Mouse (Mus musculus) midbrain, embryonic 12.5 days (tissue): ENCODE data around the gene Ddx11. TPM values are rescaled to one million over a fixed set of nuclear protein-coding genes. Genes with fewer than 3 reads are reported as not detected.

Experiments used
- ATAC-seq: fragments of 200-750 bp; cut with Nextera tagmentation; 2 replicates; pipeline ENCODE4 v1.8.0; 2017; ENCODE audit warnings: low read depth, moderate TSS enrichment, moderate library complexity; ENCODE audit not compliant: low FRiP score
- H3K27ac ChIP-seq: fragments of 300-500 bp; sonication (generic); replicated peaks from 2 replicates; pipeline ENCODE4 v1.5.1; 2016; ENCODE audit warnings: mild to moderate bottlenecking
- H3K27me3 ChIP-seq: fragments of 300-500 bp; sonication (generic); 2 replicates; pipeline ENCODE4 v1.6.1; 2016; ENCODE audit warnings: mild to moderate bottlenecking
- H3K36me3 ChIP-seq: fragments of 300-500 bp; sonication (generic); 2 replicates; pipeline ENCODE4 v1.6.1; 2016
- H3K4me1 ChIP-seq: fragments of 300-500 bp; sonication (generic); 2 replicates; pipeline ENCODE4 v1.6.1; 2016
- H3K4me2 ChIP-seq: fragments of 300-500 bp; sonication (generic); replicated peaks from 2 replicates; pipeline ENCODE4 v1.6.1; 2016; ENCODE audit warnings: mild to moderate bottlenecking, moderate library complexity
- H3K4me3 ChIP-seq: fragments of 300-500 bp; sonication (generic); 2 replicates; pipeline ENCODE4 v1.5.1; 2016; ENCODE audit warnings: mild to moderate bottlenecking
- H3K9ac ChIP-seq: fragments of 300-500 bp; sonication (generic); replicated peaks from 2 replicates; pipeline ENCODE4 v1.6.1; 2016; ENCODE audit warnings: mild to moderate bottlenecking, moderate library complexity
- H3K9me3 ChIP-seq: fragments of 300-500 bp; sonication (generic); 2 replicates; pipeline ENCODE4 v1.6.1; 2016; ENCODE audit warnings: mild to moderate bottlenecking
- WGBS: fragments of 180-500 bp; shearing (Covaris S2); methylation state at CpG from one replicate; pipeline ENCODE4 v1.1.7; 2016; 5-methylcytosine and 5-hydroxymethylcytosine counted together
- polyA plus RNA-seq: library from polyadenylated mRNA; unstranded; fragments of >200 nt; fragmentation: Nextera tagmentation; extraction: Ambion mirVana; gene quantifications from 2 replicates; pipeline ENCODE4 v1.2.1, GENCODE M21; 2016

Gene Ddx11
- polyA plus RNA-seq, 1 experiment from 2014 or later: 21.3 TPM

- peak overlapping the region; percentile 95 for H3K4me3 ChIP-seq
- H3K36me3 ChIP-seq: no peaks in the 10 kb centered on the region
- H3K9ac ChIP-seq: peak overlapping the region; percentile 95
- no peaks in the 10 kb centered on the region for H3K9me3 ChIP-seq
- peak overlapping the region; percentile 97 for H3K4me2 ChIP-seq
- ATAC-seq: no peak
- 1% methylated on average over 38 of the region's 41 CpGs for WGBS
- no peaks in the 10 kb centered on the region for H3K27me3 ChIP-seq
- H3K4me1 ChIP-seq: peaks cover 15% of the 10 kb centered on the region
- H3K27ac ChIP-seq: peak overlapping the region; percentile 93
These were observed 22.5 kb upstream of the Ddx11 start for GRCm38 (mm10) chr17:66100566-66101379.

GRCm38 (mm10) chr17:66101380-66102330 lies 21.7 kb upstream of the Ddx11 start, which contains the start of gene Ndufv2:
Gene Ndufv2 (minus strand): TSS chr17:66101559.
- no peaks in the 10 kb centered on the region for H3K36me3 ChIP-seq
- H3K27me3 ChIP-seq: no peaks in the 10 kb centered on the region
- WGBS: under 1% methylated on average over 67 of the region's 67 CpGs
- H3K9ac ChIP-seq: peak within 1 kb of the TSS; percentile 95
- no peaks in the 10 kb centered on the region for H3K9me3 ChIP-seq
- peaks cover 15% of the 10 kb centered on the region for H3K4me1 ChIP-seq
- peak; percentile 100 for ATAC-seq
- H3K27ac ChIP-seq: peak within 1 kb of the TSS; percentile 93
- H3K4me2 ChIP-seq: peak within 1 kb of the TSS; percentile 97
- peak within 1 kb of the TSS; percentile 95 for H3K4me3 ChIP-seq

- Histone ChIP-seq H3K27me3 (no peaks in the 10 kb centered on the region), H3K27ac (no peak overlapping the region), H3K4me3 (no peak overlapping the region), H3K4me1 (peaks cover 15% of the 10 kb centered on the region), H3K36me3 (no peaks in the 10 kb centered on the region), H3K9ac (no peak overlapping the region), H3K4me2 (no peak overlapping the region), H3K9me3 (no peaks in the 10 kb centered on the region)
- ATAC-seq: no peak
- WGBS: 88% methylated on average over 7 of the region's 7 CpGs
These were observed 19.2 kb upstream of the Ddx11 start for GRCm38 (mm10) chr17:66104076-66104475.

GRCm38 (mm10) chr17:66106601-66107267 lies 16.6 kb upstream of the Ddx11 start:
- no peaks in the 10 kb centered on the region for H3K9me3 ChIP-seq
- H3K4me1 ChIP-seq: peaks cover 4% of the 10 kb centered on the region; the same call in 1 of the 2 replicates
- no peak overlapping the region for H3K9ac ChIP-seq
- no peak for ATAC-seq
- H3K27me3 ChIP-seq: no peaks in the 10 kb centered on the region
- no peak overlapping the region for H3K4me3 ChIP-seq
- no peak overlapping the region; the same call in 1 of the 2 replicates for H3K27ac ChIP-seq
- H3K4me2 ChIP-seq: no peak overlapping the region
- no peaks in the 10 kb centered on the region for H3K36me3 ChIP-seq
- WGBS: 55% methylated on average over 10 of the region's 10 CpGs

- 73% methylated on average over 8 of the region's 8 CpGs for WGBS
- H3K27me3 ChIP-seq: no peaks in the 10 kb centered on the region
- peaks cover 9% of the 10 kb centered on the region for H3K4me1 ChIP-seq
- no peak overlapping the region for H3K4me3 ChIP-seq
- no peaks in the 10 kb centered on the region for H3K36me3 ChIP-seq
- H3K9me3 ChIP-seq: no peaks in the 10 kb centered on the region
- ATAC-seq: no peak
- no peak overlapping the region for H3K4me2 ChIP-seq
- H3K27ac ChIP-seq: no peak overlapping the region
- H3K9ac ChIP-seq: no peak overlapping the region
These were observed 15.9 kb upstream of the Ddx11 start for GRCm38 (mm10) chr17:66107466-66107865.

- Histone ChIP-seq H3K4me2 (no peak overlapping the region), H3K27me3 (no peaks in the 10 kb centered on the region), H3K27ac (no peak overlapping the region), H3K36me3 (no peaks in the 10 kb centered on the region), H3K4me3 (no peak overlapping the region), H3K9me3 (no peaks in the 10 kb centered on the region), H3K9ac (no peak overlapping the region), H3K4me1 (peaks cover 11% of the 10 kb centered on the region)
- WGBS: 90% methylated on average over 4 of the region's 4 CpGs
- no peak for ATAC-seq
These were observed 15.1 kb upstream of the Ddx11 start for GRCm38 (mm10) chr17:66108198-66108597.

- no peaks in the 10 kb centered on the region for H3K27me3 ChIP-seq
- no peak overlapping the region for H3K27ac ChIP-seq
- H3K36me3 ChIP-seq: peaks cover 21% of the 10 kb centered on the region
- no peak for ATAC-seq
- 54% methylated on average over 6 of the region's 6 CpGs for WGBS
- no peaks in the 10 kb centered on the region for H3K9me3 ChIP-seq
- H3K4me2 ChIP-seq: peak overlapping the region; percentile 65
- peak overlapping the region; percentile 81 for H3K9ac ChIP-seq
- peaks cover 11% of the 10 kb centered on the region for H3K4me1 ChIP-seq
- H3K4me3 ChIP-seq: peak overlapping the region; percentile 89
These were observed 12.6 kb upstream of the Ddx11 start for GRCm38 (mm10) chr17:66110746-66111145.

- Histone ChIP-seq H3K27me3 (no peaks in the 10 kb centered on the region), H3K4me3 (peak within 1 kb of the TSS; percentile 89), H3K36me3 (peaks cover 28% of the 10 kb centered on the region), H3K4me2 (peak within 1 kb of the TSS; percentile 65), H3K9me3 (no peaks in the 10 kb centered on the region), H3K9ac (peak within 1 kb of the TSS; percentile 81), H3K27ac (peak within 1 kb of the TSS; percentile 43; the same call in 1 of the 2 replicates), H3K4me1 (peaks cover 11% of the 10 kb centered on the region)
- peak; percentile 98 for ATAC-seq
- WGBS: under 1% methylated on average over 37 of the region's 41 CpGs
These were observed 11.8 kb upstream of the Ddx11 start, which contains the start of gene Washc1 for GRCm38 (mm10) chr17:66111402-66111959. Gene Washc1 (plus strand): TSS chr17:66111545.

GRCm38 (mm10) chr17:66112166-66112565 lies 11.2 kb upstream of the Ddx11 start:
- Histone ChIP-seq H3K27ac (no peak overlapping the region), H3K9ac (peak overlapping the region; percentile 81), H3K9me3 (no peaks in the 10 kb centered on the region), H3K4me3 (peak overlapping the region; percentile 89), H3K4me1 (peaks cover 11% of the 10 kb centered on the region), H3K4me2 (peak overlapping the region; percentile 65), H3K27me3 (no peaks in the 10 kb centered on the region), H3K36me3 (peaks cover 35% of the 10 kb centered on the region)
- 57% methylated on average over 4 of the region's 4 CpGs for WGBS
- ATAC-seq: no peak

- ATAC-seq: no peak
- Histone ChIP-seq H3K9ac (no peak overlapping the region), H3K4me3 (no peak overlapping the region), H3K9me3 (no peaks in the 10 kb centered on the region), H3K27me3 (no peaks in the 10 kb centered on the region), H3K36me3 (peaks cover 64% of the 10 kb centered on the region), H3K4me1 (peaks cover 2% of the 10 kb centered on the region), H3K4me2 (no peak overlapping the region), H3K27ac (no peak overlapping the region)
- 93% methylated on average over 8 of the region's 8 CpGs for WGBS
These were observed 4.3 kb upstream of the Ddx11 start for GRCm38 (mm10) chr17:66118991-66119390.

GRCm38 (mm10) chr17:66120701-66121100 lies 2.6 kb upstream of the Ddx11 start:
- no peaks in the 10 kb centered on the region for H3K9me3 ChIP-seq
- H3K9ac ChIP-seq: no peak overlapping the region
- ATAC-seq: no peak
- H3K27ac ChIP-seq: no peak overlapping the region
- no peak overlapping the region for H3K4me2 ChIP-seq
- H3K4me3 ChIP-seq: no peak overlapping the region
- H3K27me3 ChIP-seq: no peaks in the 10 kb centered on the region
- 79% methylated on average over 1 of the region's 1 CpGs for WGBS
- H3K36me3 ChIP-seq: peaks cover 47% of the 10 kb centered on the region
- peaks cover 17% of the 10 kb centered on the region for H3K4me1 ChIP-seq
